Mouse (Mus musculus) adrenal gland (tissue): ENCODE data around the gene Thoc3.

Experiments
- intact Hi-C: fragments of 180-260 bp; cut with DNase I; formaldehyde crosslinking; loops from one replicate; pipeline ENCODE4 v1.15.1; 2025

Gene Thoc3

DNA sequence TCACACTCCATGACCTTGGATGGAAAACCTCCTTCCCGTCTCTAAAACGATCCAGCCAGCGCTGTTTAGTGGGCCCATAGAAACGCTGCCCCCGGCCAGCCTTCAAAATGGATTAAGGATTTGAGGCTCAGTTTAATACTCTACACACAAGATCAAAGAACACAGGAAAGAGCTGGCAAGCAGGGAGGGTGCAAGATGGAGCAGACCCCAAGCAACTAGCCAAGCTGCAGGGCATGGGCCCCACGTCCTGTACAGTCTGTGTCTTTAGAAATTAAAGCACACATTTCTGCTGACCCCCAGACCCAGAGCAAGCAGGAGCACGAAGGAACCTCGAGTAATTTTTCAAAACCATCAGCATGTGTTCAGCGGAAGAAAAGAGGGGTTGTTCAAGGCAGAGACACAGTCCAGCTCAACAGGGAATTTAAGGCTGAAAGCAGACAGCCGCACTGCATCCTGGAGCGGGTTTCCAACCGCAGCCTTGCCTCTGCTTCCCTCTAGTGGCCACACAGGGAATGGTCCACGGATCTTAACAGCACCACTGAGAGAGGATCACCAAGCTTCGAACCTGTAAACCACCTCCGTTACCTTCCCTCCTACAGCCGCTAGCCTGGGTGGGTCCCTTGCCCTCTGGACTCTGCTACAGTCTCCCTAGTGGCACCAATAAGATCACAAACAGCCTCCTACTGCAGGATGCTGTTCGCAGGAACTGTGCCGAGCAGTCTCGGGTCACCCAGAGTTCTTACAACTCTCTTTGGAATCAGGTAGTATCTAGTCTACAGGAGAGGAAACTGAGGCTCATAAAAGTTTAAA is 21.8 kb downstream of the Thoc3 start:
- intact Hi-C loops: loop anchor here (1.0 to 5.0 kb wide), 4 partner anchors 75 to 335 kb away; partner anchors contain the start of gene Cplx2

- intact Hi-C loops: no loop called here
Measured at GRCm38 (mm10) chr13:54443693-54444092, 25.0 kb downstream of the Thoc3 start.

DNA sequence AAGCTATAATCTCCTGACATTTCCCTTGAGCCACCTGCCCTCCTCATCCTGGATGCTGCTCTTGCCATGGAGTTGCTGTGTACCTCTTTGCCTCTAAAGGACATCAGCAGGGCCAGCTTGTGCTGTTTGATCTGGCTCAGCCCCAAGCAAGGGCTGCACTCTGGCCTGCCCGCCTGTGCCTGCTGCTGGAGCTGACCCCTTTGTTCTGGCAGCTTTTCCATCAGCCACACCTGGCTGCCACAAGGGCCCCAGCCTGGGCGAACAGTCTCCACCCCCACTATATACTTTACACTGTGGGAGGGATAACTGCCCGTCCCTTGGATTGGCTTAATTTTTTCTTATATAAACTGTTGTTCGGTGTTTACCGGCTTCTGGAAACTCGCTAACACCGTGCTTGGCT is 28.7 kb downstream of the Thoc3 start:
- intact Hi-C loops: no loop called here

DNA sequence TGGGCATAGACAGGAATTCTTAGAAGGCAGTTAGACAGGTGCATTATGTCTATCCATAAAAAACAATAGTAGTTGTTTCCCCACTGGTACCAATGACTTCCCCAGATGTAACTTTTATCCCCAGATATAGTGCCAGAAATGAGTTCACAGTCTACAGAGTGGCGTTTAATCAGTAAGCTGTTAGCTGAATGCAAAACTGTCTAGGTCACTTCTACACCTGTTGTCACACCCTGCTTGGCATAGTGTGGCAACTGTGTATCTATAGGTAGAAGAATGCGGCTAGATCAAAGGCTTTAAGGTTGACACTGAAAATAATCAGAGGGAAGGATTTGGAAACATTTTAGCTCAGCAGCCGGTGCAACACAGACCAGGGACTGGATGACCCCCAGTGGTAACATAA is 29.8 kb downstream of the Thoc3 start:
- intact Hi-C loops: no loop called here

- intact Hi-C loops: no loop called here
Measured at GRCm38 (mm10) chr13:54437083-54437482, 31.6 kb downstream of the Thoc3 start.

DNA sequence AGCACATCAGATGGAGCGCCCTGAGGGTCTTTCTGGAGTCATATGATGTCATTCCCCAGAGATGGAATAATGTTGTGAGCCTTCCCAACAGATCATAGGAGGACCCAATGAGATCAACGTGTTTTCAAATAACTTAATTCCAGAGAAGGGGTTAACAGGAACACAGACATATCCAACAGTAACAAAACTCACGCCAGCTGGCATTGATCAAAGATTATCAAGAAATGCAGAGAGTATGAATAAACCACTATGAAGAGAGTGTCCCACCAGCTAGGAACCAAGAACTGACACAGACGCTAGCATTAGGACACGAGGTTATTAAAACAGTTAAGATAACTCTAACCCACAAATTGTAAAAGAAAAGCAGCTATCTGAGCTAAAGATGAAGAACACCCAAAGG is 32.0 kb downstream of the Thoc3 start:
- intact Hi-C loops: no loop called here

DNA sequence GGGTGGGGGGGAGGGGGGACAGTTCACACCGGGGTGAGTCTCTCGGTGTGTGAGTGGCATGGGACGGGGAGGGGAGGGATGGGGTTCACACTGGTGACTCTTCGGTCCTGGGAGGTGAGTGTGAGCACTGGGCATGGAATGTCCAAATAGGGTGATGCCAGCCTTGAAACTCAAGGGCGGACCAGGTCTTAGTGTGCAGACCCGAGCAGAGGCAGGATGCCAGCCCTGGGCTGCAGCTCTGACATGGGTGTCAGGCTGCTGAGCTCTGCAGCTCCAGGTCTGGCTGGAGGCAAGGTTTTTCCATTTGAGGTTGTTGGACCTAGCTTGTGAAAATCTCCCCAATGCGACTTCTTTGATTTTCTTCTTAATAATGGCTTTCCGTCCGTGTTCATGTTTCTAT is 37.5 kb downstream of the Thoc3 start:
- intact Hi-C loops: no loop called here

- intact Hi-C loops: no loop called here
Measured at GRCm38 (mm10) chr13:54430051-54430450, 38.6 kb downstream of the Thoc3 start.

GRCm38 (mm10) chr13:54428771-54429170 is 39.9 kb downstream of the Thoc3 start:
- intact Hi-C loops: no loop called here

GRCm38 (mm10) chr13:54426781-54427655 is 41.6 kb downstream of the Thoc3 start:
- intact Hi-C loops: no loop called here

DNA sequence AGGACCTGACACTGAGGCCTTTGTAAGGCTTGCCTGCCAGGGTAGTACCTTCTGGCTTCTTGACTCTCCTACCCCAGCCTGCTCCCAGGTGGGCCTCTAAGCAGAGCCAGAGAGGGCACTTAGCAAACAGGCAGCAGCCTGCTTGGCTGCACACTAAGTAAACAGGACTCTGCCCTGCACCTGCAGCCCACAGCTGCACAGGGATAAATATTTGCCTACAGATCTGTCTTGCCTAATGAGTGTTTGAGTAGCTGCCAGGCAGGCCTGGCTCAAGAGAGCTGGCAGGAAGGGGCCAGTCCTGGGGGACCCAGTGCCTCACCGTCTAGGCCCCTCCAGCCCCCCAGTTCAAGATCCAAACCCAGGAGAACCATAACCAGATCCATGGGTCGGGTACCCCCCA is 43.4 kb downstream of the Thoc3 start:
- intact Hi-C loops: no loop called here

DNA sequence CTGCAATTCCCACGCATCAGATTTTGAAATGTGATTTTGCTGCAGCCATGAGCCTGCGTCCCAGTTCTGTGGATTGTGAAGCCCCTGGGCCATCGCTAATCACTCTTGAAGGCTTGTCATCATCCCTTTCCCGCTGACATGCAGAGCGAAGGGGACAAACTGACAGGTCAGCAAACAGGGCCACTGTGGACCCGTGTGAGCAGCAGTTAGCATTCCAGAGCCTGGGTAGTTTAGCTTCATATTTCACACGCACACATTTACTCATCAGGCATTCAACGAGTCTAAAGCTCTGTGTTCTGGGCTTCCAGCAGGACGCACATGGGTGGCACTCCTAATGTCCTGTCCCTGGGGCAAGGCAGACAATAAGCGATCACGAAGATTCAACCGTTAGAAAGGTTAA is 48.4 kb downstream of the Thoc3 start:
- intact Hi-C loops: no loop called here

DNA sequence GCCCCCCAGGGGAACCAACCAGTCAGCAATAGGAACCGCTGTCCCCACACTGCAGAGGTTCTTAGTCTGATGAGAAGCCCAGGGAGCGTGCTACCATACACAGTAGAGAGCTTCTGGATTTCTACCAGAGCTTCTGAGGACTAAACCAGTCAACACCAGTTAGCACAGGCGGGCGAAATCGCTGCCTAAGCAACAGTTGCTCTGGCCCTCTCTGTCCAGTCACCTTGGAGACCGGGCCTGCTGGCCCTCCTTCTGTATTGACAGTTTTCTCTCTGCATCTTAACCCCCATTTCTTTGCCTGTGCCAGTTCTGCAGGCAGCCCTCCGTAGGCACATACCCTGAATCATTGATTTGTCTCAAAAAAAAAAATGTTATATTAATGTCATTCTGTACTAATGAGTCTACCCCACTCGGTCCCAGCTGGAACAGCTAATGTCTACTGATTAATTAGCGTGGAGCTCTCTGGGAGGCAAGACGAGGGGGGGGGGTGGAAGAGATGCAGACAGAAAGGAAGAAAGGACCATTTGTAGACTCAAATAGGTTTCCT is 49.8 kb downstream of the Thoc3 start:
- intact Hi-C loops: no loop called here

DNA sequence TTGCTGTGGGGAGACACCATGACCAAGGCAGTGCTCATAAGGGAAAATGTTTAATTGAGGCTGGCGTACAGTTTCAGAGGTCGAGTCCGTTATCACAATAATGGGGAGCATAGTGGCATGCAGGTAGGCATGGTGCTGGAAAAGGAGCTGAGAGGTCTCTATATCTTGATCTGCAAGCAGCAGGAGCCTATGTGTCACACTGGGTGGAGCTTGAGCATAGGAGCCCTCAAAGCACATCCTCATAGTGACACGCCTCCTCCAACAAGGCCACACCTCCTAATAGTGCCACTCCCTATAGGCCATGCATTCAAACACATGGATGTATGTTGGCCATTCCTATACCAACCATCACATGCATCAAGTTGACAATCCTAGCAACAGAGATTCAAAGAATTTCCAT is 53.6 kb downstream of the Thoc3 start:
- intact Hi-C loops: no loop called here

DNA sequence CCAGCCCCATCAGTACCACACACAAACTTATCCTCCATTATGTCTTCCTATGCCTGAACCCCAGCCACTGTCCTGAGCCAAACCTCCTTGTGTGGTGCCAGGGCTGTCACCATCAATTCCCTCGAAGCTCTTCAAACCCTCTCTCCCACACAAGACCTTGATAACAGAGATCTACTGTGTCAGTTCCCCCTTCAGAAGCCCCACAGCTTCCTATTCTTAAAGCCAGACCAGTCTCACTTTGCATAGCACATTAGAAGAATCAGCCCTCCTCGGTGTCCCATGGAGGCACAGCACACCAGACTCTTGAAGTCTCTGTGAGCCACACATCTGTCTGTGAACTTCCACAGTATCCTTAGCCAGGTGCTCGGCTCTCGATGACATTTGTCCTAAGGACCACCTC is 55.9 kb downstream of the Thoc3 start:
- intact Hi-C loops: no loop called here

- intact Hi-C loops: no loop called here
Measured at GRCm38 (mm10) chr13:54412236-54412635, 56.4 kb downstream of the Thoc3 start.

GRCm38 (mm10) chr13:54411656-54412055 is 57.0 kb downstream of the Thoc3 start:
- intact Hi-C loops: no loop called here
